Mouse (Mus musculus): Measurements from ENCODE around the gene Tubb2a.
"Not testable (repeated sequence)": the region's sequence is repeated elsewhere in the genome, so short reads cannot be mapped to it uniquely, and the experiment has no call there.

The Tubb2a gene

GRCm38 (mm10) chr13:34089358-34089757 is 11.6 kb upstream of the Tubb2a start:
- no peak for DNase-seq (ENCODE audit: low read depth, low spot score)

- peak; percentile 52 for DNase-seq (ENCODE audit: low read depth, low spot score)
Observed at GRCm38 (mm10) chr13:34088871-34089288, 11.1 kb upstream of the Tubb2a start.

- peak; percentile 32 for DNase-seq (ENCODE audit: low read depth, low spot score)
Observed at GRCm38 (mm10) chr13:34088201-34088649, 10.4 kb upstream of the Tubb2a start.

- no peak for DNase-seq (ENCODE audit: low read depth, low spot score)
Observed at GRCm38 (mm10) chr13:34087052-34087812, 9.4 kb upstream of the Tubb2a start.

GRCm38 (mm10) chr13:34084026-34084750 is 6.4 kb upstream of the Tubb2a start:
- no peak for DNase-seq (ENCODE audit: low read depth, low spot score)

- DNase-seq (ENCODE audit: low read depth, low spot score) = no peak
Observed at GRCm38 (mm10) chr13:34081926-34082325, 4.1 kb upstream of the Tubb2a start.

- no peak for DNase-seq (ENCODE audit: low read depth, low spot score)
Observed at GRCm38 (mm10) chr13:34079801-34080200, 2.0 kb upstream of the Tubb2a start.

GRCm38 (mm10) chr13:34078500-34079280 is 883 bp upstream of the Tubb2a start:
- no peak for DNase-seq (ENCODE audit: low read depth, low spot score)

- peak; percentile 33 for DNase-seq (ENCODE audit: low read depth, low spot score)
Observed at GRCm38 (mm10) chr13:34076561-34077491, 981 bp downstream of the Tubb2a start.

- not testable (repeated sequence) for DNase-seq (ENCODE audit: low read depth, low spot score)
Observed at GRCm38 (mm10) chr13:34075893-34076292, 1.9 kb downstream of the Tubb2a start.

- not testable (repeated sequence) for DNase-seq (ENCODE audit: low read depth, low spot score)
Observed at GRCm38 (mm10) chr13:34074441-34074840, 3.4 kb downstream of the Tubb2a start.

GRCm38 (mm10) chr13:34072847-34073246 is 5.0 kb downstream of the Tubb2a start:
- no peak for DNase-seq (ENCODE audit: low read depth, low spot score)

- no peak for DNase-seq (ENCODE audit: low read depth, low spot score)
Observed at GRCm38 (mm10) chr13:34071836-34072235, 6.0 kb downstream of the Tubb2a start.

GRCm38 (mm10) chr13:34070296-34070695 is 7.5 kb downstream of the Tubb2a start:
- DNase-seq (ENCODE audit: low read depth, low spot score) = no peak

GRCm38 (mm10) chr13:34066351-34066750 is 11.5 kb downstream of the Tubb2a start:
- no peak for DNase-seq (ENCODE audit: low read depth, low spot score)

GRCm38 (mm10) chr13:34062466-34062865 is 15.3 kb downstream of the Tubb2a start:
- DNase-seq (ENCODE audit: low read depth, low spot score) = no peak

- DNase-seq (ENCODE audit: low read depth, low spot score) = no peak
Observed at GRCm38 (mm10) chr13:34060061-34060460, 17.7 kb downstream of the Tubb2a start.

GRCm38 (mm10) chr13:34057252-34057651 is 20.6 kb downstream of the Tubb2a start:
- DNase-seq (ENCODE audit: low read depth, low spot score) = no peak

GRCm38 (mm10) chr13:34054983-34055382 is 22.8 kb downstream of the Tubb2a start:
- DNase-seq (ENCODE audit: low read depth, low spot score) = no peak

GRCm38 (mm10) chr13:34054391-34054790 is 23.4 kb downstream of the Tubb2a start:
- DNase-seq (ENCODE audit: low read depth, low spot score) = no peak

Data from CD4-positive, CD25-positive, alpha-beta regulatory T cell, adult 2 months (primary cell).